Mouse (Mus musculus) brain, embryonic 14.5 days (tissue): Measurements from ENCODE around the gene Sox18.

Experiments used
- CTCF ChIP-seq: fragments of 200-500 bp; IDR thresholded peaks from 2 replicates; pipeline ENCODE4 v1.5.1; 2012; ENCODE audit warnings: inconsistent platforms, mild to moderate bottlenecking, moderate library complexity, borderline replicate concordance; ENCODE audit not compliant: insufficient read depth, insufficient read length; ENCODE audit errors: extremely low read depth
- POLR2A ChIP-seq: fragments of 200-500 bp; IDR thresholded peaks from 2 replicates; pipeline ENCODE4 v1.6.1; 2012; ENCODE audit warnings: mild to moderate bottlenecking, inconsistent platforms, borderline replicate concordance; ENCODE audit not compliant: poor library complexity, insufficient read depth, insufficient read length, severe bottlenecking; ENCODE audit errors: extremely low read depth

GRCm38 (mm10) chr2:181683381-181683780, 11.9 kb upstream of the Sox18 start:
- TF ChIP-seq POLR2A (no peak), CTCF (no peak)
